ENCODE assay signal across 13 mouse cellular contexts in genomic region chr10:95548154-95548826, GRCm38 (mm10).
"Had no signal": no experiment of that assay in that cellular context is flagged by ENCODE, and none has a peak within 500 bp of the region (broad histone marks: within the 10 kb centered on the region; RNA-seq: fewer than 3 reads in every experiment).

No protein-coding gene starts in this region.

- H3K9me3 ChIP-seq: limb, embryonic 15.5 days; liver, embryonic 13.5 days; midbrain, embryonic 10.5 days; neural tube, embryonic 13.5 days had no signal

- H3K27ac ChIP-seq: limb, embryonic 15.5 days; liver, embryonic 13.5 days; midbrain, embryonic 10.5 days; neural tube, embryonic 13.5 days; stomach, postnatal 0 days had no signal

- H3K4me2 ChIP-seq: limb, embryonic 15.5 days; liver, embryonic 13.5 days; neural tube, embryonic 13.5 days had no signal

- DNase-seq: kidney, adult 18-20 months; layer of hippocampus, postnatal 36 days; liver, embryonic 13.5 days; lung, adult 18-20 months; lung, postnatal 10 days; lung, postnatal 4 days; midbrain, embryonic 14.5 days; right cerebral cortex, postnatal 14 days; thymus, postnatal 4 days had no signal

- H3K27me3 ChIP-seq: limb, embryonic 15.5 days; liver, embryonic 13.5 days; neural tube, embryonic 13.5 days had no signal

- H3K4me3 ChIP-seq: limb, embryonic 15.5 days; liver, embryonic 13.5 days; midbrain, embryonic 10.5 days; neural tube, embryonic 13.5 days had no signal

- H3K4me1 ChIP-seq: midbrain, embryonic 10.5 days had no signal

- H3K9ac ChIP-seq: limb, embryonic 15.5 days; liver, embryonic 13.5 days; neural tube, embryonic 13.5 days had no signal
